Comparison of ENCODE assay signal across 11 mouse cellular contexts in the genomic region with DNA sequence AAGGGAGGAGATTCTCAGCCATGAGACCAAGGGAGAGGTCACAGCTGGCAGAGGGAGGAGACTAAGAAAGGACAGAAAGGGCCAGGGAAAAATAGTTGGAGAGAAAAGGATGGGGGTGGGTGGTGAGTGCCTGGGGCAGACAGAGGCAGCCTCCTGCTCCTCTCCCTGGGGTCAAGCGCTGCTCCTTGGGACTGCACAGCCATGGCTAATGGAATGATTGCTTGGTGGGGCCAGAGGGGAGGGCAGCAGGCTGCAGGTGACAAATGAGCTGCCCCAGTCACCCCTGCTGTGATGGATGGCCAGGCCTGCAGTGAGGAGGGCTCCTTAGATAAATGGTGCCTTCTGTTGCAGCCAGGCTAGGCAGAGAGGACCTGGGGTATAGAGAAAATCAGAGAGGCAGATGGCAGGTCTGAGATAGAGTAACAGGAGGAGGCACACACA. TPM values are rescaled to one million over a fixed set of nuclear protein-coding genes. Genes with fewer than 3 reads are reported as not detected.
A peak's percentile ranks its signal among the peaks of the same experiment; 100 is the strongest.
DNase-seq lines count a peak whose midpoint lies in the region; ATAC-seq and TF ChIP-seq lines count a peak whose summit lies in the region.
"Had no signal": no experiment of that assay in that cellular context is flagged by ENCODE, and none has a peak within 500 bp of the region (broad histone marks: within the 10 kb centered on the region; RNA-seq: fewer than 3 reads in every experiment).

No protein-coding gene starts in this region.

- 33% methylated on average over 1 of the region's 1 CpGs for WGBS in forebrain, embryonic 14.5 days
- WGBS in midbrain, embryonic 13.5 days = no CpG with 5 or more reads among the region's 1 CpGs

- H3K4me1 ChIP-seq in forebrain, embryonic 14.5 days (ENCODE audit: control insufficient read depth, insufficient read depth, low read length) = peaks cover 10% of the 10 kb centered on the region
- peaks cover 44% of the 10 kb centered on the region for H3K4me1 ChIP-seq in midbrain, embryonic 13.5 days (replicated peaks)

- no peak for TF ChIP-seq CTCF in brain, embryonic 14.5 days (IDR thresholded peaks at IDR 0.05; ENCODE audit: borderline replicate concordance, extremely low read depth, insufficient read depth, insufficient read length)

- H3K9me3 ChIP-seq in forebrain, embryonic 14.5 days (replicated peaks; ENCODE audit: control insufficient read depth, low read length) = no peaks in the 10 kb centered on the region; the same call in 1 of the 2 replicates
- no peaks in the 10 kb centered on the region for H3K9me3 ChIP-seq in midbrain, embryonic 13.5 days

- no peak for TF ChIP-seq POLR2A in brain, embryonic 14.5 days (IDR thresholded peaks at IDR 0.05; ENCODE audit: borderline replicate concordance, extremely low read depth, insufficient read depth, insufficient read length, poor library complexity, severe bottlenecking)

- no peak overlapping the region for H3K4me2 ChIP-seq in forebrain, embryonic 14.5 days (ENCODE audit: low read length)
- no peak overlapping the region for H3K4me2 ChIP-seq in midbrain, embryonic 13.5 days (replicated peaks)

- H3K27ac ChIP-seq in forebrain, embryonic 14.5 days (ENCODE audit: low read depth, low read length) = 0 out of 2 replicates have a peak overlapping the region, but pooled peaks have one; percentile 14
- peak overlapping the region; percentile 77 for H3K27ac ChIP-seq in midbrain, embryonic 13.5 days

- no peak overlapping the region for H3K4me3 ChIP-seq in forebrain, embryonic 14.5 days (ENCODE audit: low read depth, low read length)
- no peak overlapping the region for H3K4me3 ChIP-seq in midbrain, embryonic 13.5 days (replicated peaks)

- no peaks in the 10 kb centered on the region for H3K36me3 ChIP-seq in forebrain, embryonic 14.5 days (ENCODE audit: control insufficient read depth, insufficient read depth, low read length)
- 0 out of 2 replicates have a peak, but pooled peaks cover under 1% of the 10 kb centered on the region for H3K36me3 ChIP-seq in midbrain, embryonic 13.5 days

- peak overlapping the region; percentile 17 for H3K9ac ChIP-seq in forebrain, embryonic 14.5 days (ENCODE audit: low read length)
- H3K9ac ChIP-seq in midbrain, embryonic 13.5 days (replicated peaks) = peak overlapping the region; percentile 57

- peak; percentile 53 for DNase-seq in brain, embryonic 14.5 days (ENCODE audit: low read depth)
- peak; percentile 76 to 79 for DNase-seq in cerebellum, postnatal 10 days
- DNase-seq in forebrain, embryonic 14.5 days (ENCODE audit: low spot score) = no peak
- no peak for DNase-seq in spleen, postnatal 14 days (ENCODE audit: low spot score in 2 of 2)
- no peak for DNase-seq in gastrocnemius, postnatal 4 days (ENCODE audit: low spot score in 2 of 2)
- DNase-seq: kidney, postnatal 36 days had no signal

- H3K27me3 ChIP-seq in forebrain, embryonic 14.5 days (replicated peaks; ENCODE audit: control insufficient read depth, insufficient read depth, low read length) = no peaks in the 10 kb centered on the region
- H3K27me3 ChIP-seq in midbrain, embryonic 13.5 days = no peaks in the 10 kb centered on the region

- ATAC-seq in forebrain, embryonic 14.5 days = no peak
- ATAC-seq in midbrain, embryonic 13.5 days = no peak
- no peak for ATAC-seq in erythroblast, adult 5-6 weeks (replicated peaks; ENCODE audit: low FRiP score, poor library complexity, severe bottlenecking)
- ATAC-seq in megakaryocyte, adult 5-6 weeks (ENCODE audit: poor library complexity, severe bottlenecking) = no peak
- ATAC-seq: lung, postnatal 0 days had no signal

RNA-seq across cellular contexts. Expression of a gene that starts 2.7 kb away (rescaled TPM):
- polyA plus RNA-seq in brain, embryonic 14.5 days (2012; rRNA removed) = 188 and 256 TPM in 2 replicates
- polyA plus RNA-seq in forebrain, embryonic 14.5 days (2014; fragmentation: Nextera tagmentation; extraction: Ambion mirVana) = 88.8 and 97.6 TPM in 2 replicates
- polyA plus RNA-seq in midbrain, embryonic 13.5 days (2015; fragmentation: Nextera tagmentation; extraction: Ambion mirVana) = 158 and 160 TPM in 2 replicates
- total RNA-seq in erythroblast, adult 5-6 weeks (2015; ENCODE audit: low replicate concordance) = not detected in 2 replicates
- 0.28 and 1.7 TPM in 2 replicates for total RNA-seq in erythroblast, adult 5-6 weeks (2017; ENCODE audit: low replicate concordance)
- 0.89 and 1.9 TPM in 2 replicates for total RNA-seq in megakaryocyte, adult 5-6 weeks (2015)
- not detected in 2 replicates for total RNA-seq in megakaryocyte, adult 5-6 weeks (2017)
- total RNA-seq in gastrocnemius, postnatal 4 days (2021) = 10 to 100 TPM in 1 of 2 experiments, 1 to 10 TPM in 1; 9.5 to 11.7 TPM

RNA-seq across cellular contexts. Expression of a gene that starts 42.5 kb away (rescaled TPM):
- polyA plus RNA-seq in brain, embryonic 14.5 days (2012; rRNA removed) = 25.7 and 34.0 TPM in 2 replicates
- 0.85 and 0.94 TPM in 2 replicates for polyA plus RNA-seq in forebrain, embryonic 14.5 days (2014; fragmentation: Nextera tagmentation; extraction: Ambion mirVana)
- polyA plus RNA-seq in midbrain, embryonic 13.5 days (2015; fragmentation: Nextera tagmentation; extraction: Ambion mirVana) = 0.66 and 1.1 TPM in 2 replicates
- not detected in 2 replicates for total RNA-seq in erythroblast, adult 5-6 weeks (2015; ENCODE audit: low replicate concordance)
- not detected in 2 replicates for total RNA-seq in erythroblast, adult 5-6 weeks (2017; ENCODE audit: low replicate concordance)
- not detected in 2 replicates for total RNA-seq in megakaryocyte, adult 5-6 weeks (2015)
- total RNA-seq in megakaryocyte, adult 5-6 weeks (2017) = not detected in 2 replicates
- 1 to 10 TPM in 1 of 2 experiments, under 1 TPM in 1; 0.54 to 1.1 TPM for total RNA-seq in gastrocnemius, postnatal 4 days (2021)
- total RNA-seq: neutrophil, adult 5-6 weeks had no signal

RNA-seq across cellular contexts. Expression of a gene that starts 49.7 kb away (rescaled TPM):
- 20.4 and 22.5 TPM in 2 replicates for polyA plus RNA-seq in brain, embryonic 14.5 days (2012; rRNA removed)
- polyA plus RNA-seq in forebrain, embryonic 14.5 days (2014; fragmentation: Nextera tagmentation; extraction: Ambion mirVana) = 9.4 and 10.8 TPM in 2 replicates
- polyA plus RNA-seq in midbrain, embryonic 13.5 days (2015; fragmentation: Nextera tagmentation; extraction: Ambion mirVana) = 15.6 and 16.8 TPM in 2 replicates
- 1.5 and 13.1 TPM in 2 replicates for total RNA-seq in erythroblast, adult 5-6 weeks (2015; ENCODE audit: low replicate concordance)
- total RNA-seq in erythroblast, adult 5-6 weeks (2017; ENCODE audit: low replicate concordance) = 1.0 and 3.1 TPM in 2 replicates
- total RNA-seq in megakaryocyte, adult 5-6 weeks (2015) = 8.5 and 9.5 TPM in 2 replicates
- total RNA-seq in megakaryocyte, adult 5-6 weeks (2017) = 7.5 and 8.3 TPM in 2 replicates
- total RNA-seq in gastrocnemius, postnatal 4 days (2021) = 10 to 100 TPM in 1 of 2 experiments, 1 to 10 TPM in 1; 9.3 to 10.5 TPM

RNA-seq across cellular contexts. Expression of a gene that starts 52.5 kb away (rescaled TPM):
- polyA plus RNA-seq in brain, embryonic 14.5 days (2012; rRNA removed) = 46.0 and 47.2 TPM in 2 replicates
- polyA plus RNA-seq in forebrain, embryonic 14.5 days (2014; fragmentation: Nextera tagmentation; extraction: Ambion mirVana) = 34.5 and 37.0 TPM in 2 replicates
- polyA plus RNA-seq in midbrain, embryonic 13.5 days (2015; fragmentation: Nextera tagmentation; extraction: Ambion mirVana) = 39.6 and 41.2 TPM in 2 replicates
- 2.3 and 2.5 TPM in 2 replicates for total RNA-seq in erythroblast, adult 5-6 weeks (2015; ENCODE audit: low replicate concordance)
- total RNA-seq in erythroblast, adult 5-6 weeks (2017; ENCODE audit: low replicate concordance) = 3.3 and 12.5 TPM in 2 replicates
- 8.9 and 9.9 TPM in 2 replicates for total RNA-seq in megakaryocyte, adult 5-6 weeks (2015)
- 9.7 and 18.9 TPM in 2 replicates for total RNA-seq in megakaryocyte, adult 5-6 weeks (2017)
- total RNA-seq in gastrocnemius, postnatal 4 days (2021) = 10 to 100 TPM; 11.7 to 13.9 TPM

Comparison
In these comparisons a context has a peak if more than half of its experiments do, and no peak if none do; other contexts are left out.
1. DNase-seq: peak in brain, embryonic 14.5 days (single experiment) and cerebellum, postnatal 10 days (2 of 2); none in forebrain, embryonic 14.5 days (single experiment), spleen, postnatal 14 days (0 of 2) and gastrocnemius, postnatal 4 days (0 of 2).